24 mouse cellular contexts compared by ENCODE assay signal in genomic region chr2:103153261-103153660, GRCm38 (mm10).
"Had no signal": no experiment of that assay in that cellular context is flagged by ENCODE, and none has a peak within 500 bp of the region (broad histone marks: within the 10 kb centered on the region; RNA-seq: fewer than 3 reads in every experiment).

No protein-coding gene starts in this region.

- H3K4me1 ChIP-seq: heart, embryonic 10.5 days; heart, embryonic 12.5 days; hindbrain, embryonic 10.5 days; hindbrain, embryonic 12.5 days; intestine, embryonic 15.5 days; limb, embryonic 10.5 days; limb, embryonic 12.5 days had no signal

- H3K9ac ChIP-seq: heart, embryonic 12.5 days; hindbrain, embryonic 12.5 days; hindbrain, embryonic 14.5 days; intestine, embryonic 15.5 days; limb, embryonic 12.5 days had no signal

- H3K36me3 ChIP-seq: heart, embryonic 10.5 days; heart, embryonic 12.5 days; hindbrain, embryonic 10.5 days; hindbrain, embryonic 12.5 days; intestine, embryonic 15.5 days; limb, embryonic 10.5 days; limb, embryonic 12.5 days had no signal

- H3K4me2 ChIP-seq: heart, embryonic 12.5 days; hindbrain, embryonic 12.5 days; hindbrain, embryonic 14.5 days; intestine, embryonic 15.5 days; limb, embryonic 12.5 days; liver, embryonic 11.5 days had no signal

- DNase-seq: gastrocnemius, postnatal 14 days; gastrocnemius, postnatal 36 days; heart, adult 18-20 months; heart, postnatal 10 days; heart, postnatal 4 days; kidney, adult 18-20 months; kidney, adult 8-10 months; kidney, postnatal 14 days; kidney, postnatal 36 days; layer of hippocampus, adult 9-11 months; layer of hippocampus, postnatal 36 days; liver had no signal

- H3K27ac ChIP-seq: heart, embryonic 10.5 days; hindbrain, embryonic 10.5 days; hindbrain, embryonic 12.5 days; hindbrain, embryonic 14.5 days; intestine, embryonic 15.5 days; limb, embryonic 10.5 days; limb, embryonic 12.5 days had no signal

- H3K9me3 ChIP-seq: heart, embryonic 10.5 days; heart, embryonic 12.5 days; hindbrain, embryonic 10.5 days; hindbrain, embryonic 12.5 days; intestine, embryonic 15.5 days; limb, embryonic 10.5 days; limb, embryonic 12.5 days had no signal

- H3K27me3 ChIP-seq: heart, embryonic 12.5 days; hindbrain, embryonic 12.5 days; intestine, embryonic 15.5 days; limb, embryonic 12.5 days had no signal

- H3K4me3 ChIP-seq: heart, embryonic 10.5 days; heart, embryonic 12.5 days; hindbrain, embryonic 10.5 days; hindbrain, embryonic 12.5 days; intestine, embryonic 15.5 days; limb, embryonic 10.5 days; limb, embryonic 12.5 days had no signal

- ATAC-seq: hindbrain, embryonic 16.5 days; inflammation-experienced regulatory T-cells, adult 6 months; intestine, embryonic 15.5 days; intestine, postnatal 0 days had no signal
